Mouse (Mus musculus): ENCODE results near the gene Cdh6.

Cdh6 gene

DNA sequence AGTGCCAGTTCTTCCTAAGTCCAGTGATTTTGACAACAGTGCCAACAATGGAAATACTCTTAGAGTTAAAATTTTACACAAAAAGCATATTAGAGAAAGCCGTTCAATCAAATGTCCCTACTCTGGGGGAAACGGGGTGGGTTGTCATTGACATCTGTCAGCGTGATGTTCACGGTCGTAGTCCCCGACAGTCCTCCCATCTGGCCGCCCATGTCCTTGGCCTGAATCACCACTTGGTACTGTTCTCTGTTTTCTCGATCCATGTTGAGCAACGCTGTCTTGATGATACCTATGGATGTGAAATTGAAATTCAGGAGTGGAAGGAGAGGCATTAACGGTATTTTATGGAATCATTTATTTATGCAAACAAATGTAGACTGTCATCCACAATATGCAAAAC lies 116.2 kb downstream of the Cdh6 start:
- no peaks in the 10 kb centered on the region for H3K36me3 ChIP-seq (ENCODE audit: control insufficient read depth, insufficient read depth, low read length, poor library complexity, severe bottlenecking)
- DNase-seq (ENCODE audit: low read depth, low spot score): no peak
- H3K27me3 ChIP-seq (ENCODE audit: control insufficient read depth, insufficient read depth, low read length, poor library complexity, severe bottlenecking): no peaks in the 10 kb centered on the region

DNA sequence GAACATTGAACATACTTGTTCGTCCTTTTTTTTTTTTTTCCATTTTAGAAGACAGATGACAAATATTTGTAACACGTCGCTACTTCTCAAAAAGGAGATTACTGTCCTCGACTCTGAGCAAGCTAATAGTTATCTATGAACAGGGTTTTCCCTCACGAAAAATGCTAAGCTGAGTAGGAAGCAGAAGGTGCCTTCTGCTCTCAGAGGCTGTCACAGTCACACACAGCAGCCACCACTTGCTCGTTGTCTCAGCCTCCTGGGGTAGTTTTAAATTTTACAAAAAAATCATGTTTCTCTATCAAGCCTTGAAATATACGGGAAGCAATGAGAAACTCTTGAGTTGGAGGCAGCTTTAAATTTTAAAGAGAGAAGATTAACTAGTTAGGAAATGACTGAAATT lies 125.6 kb downstream of the Cdh6 start:
- Histone ChIP-seq H3K27me3 (ENCODE audit: control insufficient read depth, insufficient read depth, low read length, poor library complexity, severe bottlenecking) (no peaks in the 10 kb centered on the region), H3K36me3 (ENCODE audit: control insufficient read depth, insufficient read depth, low read length, poor library complexity, severe bottlenecking) (no peaks in the 10 kb centered on the region)
- DNase-seq (ENCODE audit: low read depth, low spot score): no peak

DNA sequence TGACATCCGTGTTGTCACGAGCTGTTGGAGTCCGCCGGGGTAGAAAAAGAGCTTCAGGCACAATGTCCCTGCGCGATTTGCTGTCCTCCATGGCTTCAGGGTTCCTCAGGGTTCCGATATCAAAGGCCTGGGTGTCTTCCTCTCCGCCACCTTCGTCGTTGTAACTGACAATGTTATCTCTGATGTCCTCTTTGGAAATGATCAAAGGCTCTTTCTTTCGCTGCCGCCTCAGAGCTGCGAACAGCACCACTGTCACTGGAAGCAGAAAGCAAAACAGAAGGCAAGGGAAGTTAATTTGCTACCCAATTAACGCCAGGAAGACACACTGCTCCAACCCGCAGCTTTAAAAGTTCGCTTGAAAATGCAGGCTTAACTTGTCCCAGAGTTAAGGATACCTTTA lies 139.0 kb downstream of the Cdh6 start:
- Histone ChIP-seq H3K27me3 (ENCODE audit: control insufficient read depth, insufficient read depth, low read length, poor library complexity, severe bottlenecking) (no peaks in the 10 kb centered on the region), H3K36me3 (ENCODE audit: control insufficient read depth, insufficient read depth, low read length, poor library complexity, severe bottlenecking) (no peaks in the 10 kb centered on the region)
- no peak for DNase-seq (ENCODE audit: low read depth, low spot score)

DNA sequence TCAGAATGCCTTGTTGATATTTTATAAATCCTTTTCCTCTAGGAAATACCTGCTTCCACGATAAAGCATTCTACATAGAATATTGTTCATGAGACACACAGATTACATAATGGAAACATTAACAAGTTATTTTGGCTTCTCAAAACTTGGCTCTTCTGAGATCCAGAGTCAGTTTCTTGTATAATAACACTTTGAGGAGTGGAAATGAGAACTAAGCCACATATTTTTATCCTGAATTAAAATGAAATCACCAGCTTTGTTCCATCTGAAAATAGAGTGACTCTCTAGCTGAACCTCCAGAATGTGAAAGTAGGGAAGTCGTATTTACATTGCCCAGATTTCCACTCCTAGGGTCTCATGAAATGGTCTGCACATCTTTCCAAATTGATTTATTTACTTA lies 142.8 kb downstream of the Cdh6 start:
- no peaks in the 10 kb centered on the region for H3K27me3 ChIP-seq (ENCODE audit: control insufficient read depth, insufficient read depth, low read length, poor library complexity, severe bottlenecking)
- no peak for DNase-seq (ENCODE audit: low read depth, low spot score)

DNA sequence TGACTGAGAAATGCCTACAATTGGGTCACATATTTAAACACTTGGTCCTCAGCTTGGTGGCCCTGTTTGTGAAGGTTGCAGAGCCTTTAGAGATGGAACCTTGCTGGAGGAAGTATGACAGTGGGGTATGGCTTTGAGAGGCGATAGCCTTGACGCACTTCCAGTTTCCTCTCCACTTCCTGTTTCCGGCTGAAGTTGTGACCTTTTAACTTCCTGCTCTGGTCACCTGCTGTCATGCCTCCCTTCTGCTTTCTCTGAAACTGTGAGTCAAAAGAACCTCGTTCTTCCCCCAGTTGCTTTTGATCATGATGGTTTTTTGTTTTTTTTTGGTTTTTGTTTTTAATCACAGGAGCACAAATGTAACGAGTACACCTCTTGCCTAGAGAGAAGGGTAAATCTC lies 146.0 kb downstream of the Cdh6 start:
- peak; percentile 1 for DNase-seq (ENCODE audit: low read depth, low spot score)
- Histone ChIP-seq H3K27me3 (ENCODE audit: control insufficient read depth, insufficient read depth, low read length, poor library complexity, severe bottlenecking) (no peaks in the 10 kb centered on the region), H3K36me3 (ENCODE audit: control insufficient read depth, insufficient read depth, low read length, poor library complexity, severe bottlenecking) (no peaks in the 10 kb centered on the region)

More for the DNA sequence above, 142.8 kb downstream of the Cdh6 start:
- no peaks in the 10 kb centered on the region for H3K36me3 ChIP-seq (ENCODE audit: control insufficient read depth, insufficient read depth, low read length, poor library complexity, severe bottlenecking)

DNA sequence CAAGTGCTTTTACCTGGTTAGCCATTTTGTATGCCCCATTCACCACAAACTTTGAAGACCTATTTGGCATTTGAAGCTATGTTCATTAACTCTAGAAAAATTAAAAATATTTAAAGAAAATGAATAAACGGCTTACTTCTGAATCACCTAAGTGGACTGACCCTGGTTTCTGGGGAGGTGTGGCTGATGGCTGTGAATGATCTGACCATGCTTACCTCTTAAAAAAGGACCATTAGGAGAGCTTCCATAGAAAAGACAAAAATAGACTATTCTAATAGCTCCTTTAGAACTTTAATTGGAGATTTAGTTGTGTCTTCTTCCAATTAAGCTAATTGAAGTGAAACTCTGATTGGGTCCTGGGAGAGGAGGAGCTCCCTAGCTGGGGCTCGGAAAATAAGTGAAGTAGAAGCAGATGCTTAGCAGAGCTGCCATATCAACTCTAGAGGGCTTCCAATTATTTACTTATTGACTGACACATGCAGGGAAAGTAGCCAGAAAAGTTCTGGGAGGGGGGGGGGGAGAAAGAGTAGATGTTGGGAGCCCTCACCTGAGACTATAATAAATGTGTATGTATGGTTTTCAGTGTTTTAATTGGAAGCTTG lies 156.6 kb downstream of the Cdh6 start:
- Histone ChIP-seq H3K36me3 (ENCODE audit: control insufficient read depth, insufficient read depth, low read length, poor library complexity, severe bottlenecking) (no peaks in the 10 kb centered on the region), H3K27me3 (ENCODE audit: control insufficient read depth, insufficient read depth, low read length, poor library complexity, severe bottlenecking) (no peaks in the 10 kb centered on the region)
- DNase-seq (ENCODE audit: low read depth, low spot score): no peak

DNA sequence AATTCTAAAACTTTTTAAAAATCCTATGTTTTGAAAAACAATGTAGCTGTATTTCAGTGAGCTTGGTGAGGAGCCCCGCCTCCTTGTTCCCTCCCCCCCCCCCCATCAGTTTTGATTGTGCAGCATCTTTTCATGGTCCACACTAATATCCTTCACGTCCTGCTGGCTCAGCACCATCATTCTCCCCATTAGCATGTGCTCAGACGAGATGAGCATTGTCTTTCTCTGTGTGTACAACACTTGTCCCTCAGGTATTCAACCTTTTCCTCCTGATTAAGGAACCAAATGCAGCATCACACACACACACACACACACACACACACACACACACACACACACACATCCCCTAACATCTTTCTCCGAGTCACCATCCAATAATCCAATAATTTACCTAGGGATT lies 164.7 kb downstream of the Cdh6 start:
- DNase-seq (ENCODE audit: low read depth, low spot score): no peak
- Histone ChIP-seq H3K27me3 (ENCODE audit: control insufficient read depth, insufficient read depth, low read length, poor library complexity, severe bottlenecking) (no peaks in the 10 kb centered on the region), H3K36me3 (ENCODE audit: control insufficient read depth, insufficient read depth, low read length, poor library complexity, severe bottlenecking) (no peaks in the 10 kb centered on the region)

DNA sequence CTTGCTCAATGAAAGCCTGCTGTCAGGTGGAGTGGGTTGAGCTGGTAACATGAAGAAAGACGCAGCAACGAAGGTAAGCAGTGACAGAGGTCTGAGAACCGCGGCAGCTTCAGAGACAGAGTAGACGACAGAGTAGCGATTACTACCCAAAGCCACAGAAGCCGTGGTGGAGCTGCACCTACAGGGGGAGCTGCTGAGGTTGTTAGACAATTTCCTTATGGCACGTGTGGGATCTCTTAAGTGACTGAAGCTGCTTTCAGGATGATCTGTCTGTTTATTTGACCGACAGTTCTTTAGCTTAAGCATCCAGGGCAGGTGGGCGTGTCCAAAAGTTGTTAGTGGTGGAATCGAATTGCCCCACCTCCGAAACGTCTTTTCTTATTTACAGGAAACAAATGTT lies 167.5 kb downstream of the Cdh6 start:
- H3K27me3 ChIP-seq (ENCODE audit: control insufficient read depth, insufficient read depth, low read length, poor library complexity, severe bottlenecking): no peaks in the 10 kb centered on the region

DNA sequence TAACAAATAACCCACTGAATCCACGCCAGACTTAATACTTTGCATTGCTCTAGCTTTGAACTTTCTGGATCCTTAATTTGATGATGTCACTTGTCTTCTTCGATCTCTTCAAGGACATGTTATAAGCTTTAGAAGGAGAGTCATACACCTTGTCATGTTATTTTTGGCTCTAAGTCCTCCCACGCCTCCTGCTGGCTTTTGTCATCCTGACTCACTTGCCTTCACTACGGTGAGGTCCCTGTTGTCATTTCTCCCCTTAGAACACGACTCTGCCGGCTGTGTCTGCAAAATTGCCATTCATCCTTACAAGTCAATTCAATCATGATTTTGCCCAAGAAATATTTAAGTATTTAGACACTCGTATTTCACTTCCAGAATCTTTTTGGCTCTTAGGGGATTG lies 171.9 kb downstream of the Cdh6 start:
- Histone ChIP-seq H3K27me3 (ENCODE audit: control insufficient read depth, insufficient read depth, low read length, poor library complexity, severe bottlenecking) (no peaks in the 10 kb centered on the region), H3K36me3 (ENCODE audit: control insufficient read depth, insufficient read depth, low read length, poor library complexity, severe bottlenecking) (no peaks in the 10 kb centered on the region)
- no peak for DNase-seq (ENCODE audit: low read depth, low spot score)

More for the DNA sequence above, 167.5 kb downstream of the Cdh6 start:
- DNase-seq (ENCODE audit: low read depth, low spot score): no peak
- H3K36me3 ChIP-seq (ENCODE audit: control insufficient read depth, insufficient read depth, low read length, poor library complexity, severe bottlenecking): no peaks in the 10 kb centered on the region

DNA sequence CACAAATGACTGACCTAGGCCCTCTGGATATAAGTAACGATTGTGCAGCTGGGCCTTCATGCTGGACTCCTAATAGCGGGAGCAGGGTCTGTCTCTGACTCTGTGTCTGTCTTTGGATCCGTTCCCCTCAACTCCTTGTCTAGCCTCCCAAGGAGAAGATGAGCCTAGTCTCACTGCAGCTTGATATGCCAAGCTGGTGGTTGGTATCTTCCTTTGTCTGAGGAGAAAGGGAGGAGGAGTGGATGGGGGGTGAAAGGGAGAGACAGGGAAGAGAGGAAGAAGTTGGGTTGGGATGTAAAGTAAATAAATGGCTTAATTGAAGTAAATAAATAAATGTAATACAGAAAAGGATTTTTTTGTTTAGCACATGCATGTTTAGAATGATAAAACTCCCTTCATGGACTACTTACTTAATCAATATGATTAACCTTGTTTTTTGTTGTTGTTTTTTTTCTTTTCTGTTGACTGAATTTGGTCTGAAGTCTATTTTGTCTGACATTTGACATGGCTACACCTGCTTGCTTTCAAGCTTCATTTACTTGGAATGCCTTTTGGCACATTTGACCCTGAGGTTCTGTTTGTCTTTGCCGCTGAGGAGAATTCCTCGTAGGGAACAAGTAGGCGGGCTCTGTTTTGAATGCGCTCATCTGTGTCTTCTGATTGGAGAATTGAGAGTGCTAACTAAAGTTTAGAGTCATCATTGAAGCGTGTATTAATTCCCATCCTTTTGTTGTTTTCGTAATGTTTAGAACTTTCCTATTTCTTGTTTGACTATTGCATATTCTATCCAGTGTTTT lies 178.7 kb downstream of the Cdh6 start:
- Histone ChIP-seq H3K36me3 (ENCODE audit: control insufficient read depth, insufficient read depth, low read length, poor library complexity, severe bottlenecking) (no peaks in the 10 kb centered on the region), H3K27me3 (ENCODE audit: control insufficient read depth, insufficient read depth, low read length, poor library complexity, severe bottlenecking) (no peaks in the 10 kb centered on the region)
- no peak for DNase-seq (ENCODE audit: low read depth, low spot score)

All from splenic B cell, adult 2 months (primary cell).